Mouse (Mus musculus) cortical plate, adult 2 months (tissue): ENCODE results near the gene Glis2.

Experiments used
- CTCF ChIP-seq: fragments of 200-500 bp; IDR thresholded peaks from 2 replicates; pipeline ENCODE4 v1.5.1; 2011; ENCODE audit warnings: mild to moderate bottlenecking, control low read depth, low read length; ENCODE audit not compliant: insufficient read depth; ENCODE audit errors: extremely low read depth
- POLR2A ChIP-seq: fragments of 200-500 bp; IDR thresholded peaks from 2 replicates; pipeline ENCODE4 v1.6.1; 2011; ENCODE audit warnings: mild to moderate bottlenecking, low read length, control low read depth; ENCODE audit not compliant: insufficient read depth; ENCODE audit errors: extremely low read depth

DNA sequence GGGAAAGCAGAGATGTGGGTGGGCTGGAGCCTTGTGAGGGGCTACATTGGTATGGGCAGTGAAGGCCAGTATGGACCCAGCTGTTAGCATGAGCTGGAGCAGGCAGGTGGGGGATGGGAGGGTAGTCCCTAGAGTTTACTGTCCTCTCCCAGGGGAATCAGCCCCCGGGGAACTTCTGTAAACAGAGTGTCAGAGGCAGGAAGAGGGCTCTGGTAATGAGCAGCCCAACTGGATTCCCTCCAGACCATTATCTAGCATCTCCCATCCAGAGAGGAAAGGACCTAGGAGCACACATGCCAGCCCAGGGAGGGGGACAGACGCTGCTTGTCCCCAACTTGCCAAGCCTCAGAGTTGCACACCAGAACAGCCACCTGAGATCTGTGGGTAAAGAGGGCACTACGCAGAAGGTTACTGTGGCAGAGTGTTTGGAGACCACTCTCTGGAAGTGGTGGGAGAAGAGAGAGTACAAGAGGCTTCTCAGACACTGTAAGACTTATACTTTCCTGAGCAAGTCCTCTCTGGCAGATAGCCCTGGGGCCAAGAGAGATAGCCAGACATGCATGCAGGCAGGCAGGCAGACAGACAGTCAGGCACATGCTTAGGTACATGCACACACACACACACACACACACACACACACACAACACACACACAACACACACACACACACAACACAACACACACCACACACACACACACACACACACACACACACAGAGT, 46.8 kb downstream of the Glis2 start:
- no peak for TF ChIP-seq CTCF
- TF ChIP-seq POLR2A = no peak
